Mouse (Mus musculus) hematopoietic multipotent progenitor cell, adult 10-12 weeks (in vitro differentiated cells): Measurements from ENCODE around the gene Usp30. TPM values are rescaled to one million over a fixed set of nuclear protein-coding genes. Genes with fewer than 3 reads are reported as not detected.

Source experiments
- polyA plus RNA-seq: library from polyadenylated mRNA; stranded (reverse); fragments of >175 nt; gene quantifications from 2 replicates; pipeline ENCODE4 v1.2.3, GENCODE M21; 2012; ENCODE audit warnings: low replicate concordance

Gene Usp30
- 10.3 and 11.3 TPM in 2 replicates for polyA plus RNA-seq

DNA sequence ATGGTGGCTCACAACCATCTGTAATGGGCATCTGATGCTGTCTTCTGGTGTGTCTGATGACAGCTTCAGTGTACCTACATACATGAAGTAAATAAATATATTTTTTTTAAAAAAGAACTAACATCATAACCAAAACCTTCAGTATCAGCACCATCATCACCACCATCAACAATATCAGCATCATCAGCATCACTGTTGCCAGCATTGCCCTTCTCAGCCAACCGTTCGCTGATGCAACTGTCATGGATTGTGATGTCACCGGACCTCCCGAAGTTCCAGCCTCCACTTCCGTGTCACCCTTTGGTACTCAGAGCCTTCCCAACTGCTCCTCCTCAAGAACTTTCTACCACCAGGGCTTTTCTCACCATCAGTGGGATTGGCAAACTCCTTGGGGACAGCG lies at the start of gene Usp30:
TSS of gene Usp30 (plus strand) at position 301 of the 400 bp plus-strand sequence.

DNA sequence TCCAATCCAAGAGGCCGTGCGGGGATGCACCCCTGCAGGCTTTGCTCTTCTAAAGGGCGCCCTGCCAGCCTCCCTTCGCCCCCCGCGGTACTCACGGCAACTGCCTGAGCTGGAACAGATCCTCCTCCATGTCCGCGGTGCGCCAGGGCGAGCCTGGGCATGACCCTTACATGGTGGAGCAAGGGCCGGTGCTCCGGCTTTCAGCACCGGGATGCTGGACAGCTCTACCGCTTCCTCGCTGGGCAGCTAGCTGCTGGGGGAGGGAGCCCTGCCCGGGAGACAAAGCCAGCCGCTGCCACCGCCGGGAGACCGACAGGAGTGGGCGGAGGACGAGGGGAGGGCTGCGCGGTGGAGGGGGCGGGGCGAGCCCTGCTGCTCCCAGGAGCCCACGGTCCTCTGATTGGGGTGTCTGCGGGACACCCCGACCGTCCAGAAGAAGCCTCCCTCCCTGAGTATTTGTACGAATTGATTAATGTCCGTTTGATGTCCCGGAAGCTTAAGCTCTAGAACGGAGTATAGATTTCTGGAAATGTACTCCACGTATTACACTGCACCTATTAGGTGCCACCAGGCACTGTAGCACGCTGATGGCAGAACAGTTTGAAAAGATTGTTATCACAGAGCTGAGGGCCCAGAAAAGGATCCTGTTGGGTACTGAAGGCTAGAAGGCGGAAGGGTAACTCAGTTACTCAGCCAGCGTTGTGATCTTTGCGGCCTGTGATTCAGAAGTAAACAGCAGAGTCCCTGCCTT lies 26.0 kb downstream of the Usp30 start, which contains the start of gene Svop:
TSS of gene Svop (minus strand) at position 514 of the 751 bp plus-strand sequence.

DNA sequence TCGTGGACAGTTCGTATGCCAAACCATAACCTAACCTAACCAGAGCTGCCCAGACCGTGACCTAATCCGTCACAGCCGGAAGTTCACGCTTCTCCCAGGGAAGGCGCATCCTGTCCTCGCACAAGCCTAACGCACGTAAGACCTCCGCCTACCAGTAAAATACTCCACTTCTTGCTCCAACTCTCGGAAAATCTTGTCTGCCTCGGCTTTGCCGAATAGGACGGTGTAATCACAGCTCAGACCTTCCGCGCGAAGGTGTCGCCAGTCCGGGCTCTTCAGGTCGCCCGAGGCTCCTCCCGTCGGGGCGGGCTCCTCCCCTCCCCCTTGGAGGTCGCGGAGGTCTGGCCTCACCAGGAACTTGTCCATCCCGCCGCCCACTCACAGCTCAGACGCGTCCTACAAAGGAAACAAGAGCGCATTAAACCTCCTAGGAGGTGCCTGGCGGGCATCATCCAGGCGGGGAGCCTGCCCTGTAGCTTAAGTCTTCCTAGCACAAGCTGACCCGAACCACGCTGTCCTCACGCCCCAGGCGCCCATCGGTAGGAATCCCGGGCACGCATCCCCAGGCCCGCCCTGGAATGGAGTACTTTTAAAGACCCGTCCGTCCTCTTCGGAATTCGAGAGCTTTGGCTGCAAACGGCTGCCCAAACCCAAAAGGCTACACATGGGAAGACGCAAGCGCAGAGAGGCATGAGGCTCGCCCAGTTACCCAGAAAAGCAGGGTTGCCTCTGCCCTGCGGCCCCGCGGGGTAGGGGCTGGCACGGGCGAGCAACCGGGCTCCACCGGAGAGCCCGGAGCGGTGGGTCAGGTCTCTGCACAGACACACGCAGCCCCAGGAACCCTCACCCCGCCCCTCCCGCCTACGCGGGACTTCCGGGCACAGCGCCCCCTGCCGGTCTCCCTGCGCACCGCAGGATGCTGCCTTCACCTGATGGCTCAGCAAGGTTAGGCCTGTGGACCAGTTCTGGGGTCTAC lies 62.4 kb downstream of the Usp30 start, which contains the start of gene Alkbh2:
TSS of gene Alkbh2 (minus strand) at position 845 of the 976 bp plus-strand sequence.

DNA sequence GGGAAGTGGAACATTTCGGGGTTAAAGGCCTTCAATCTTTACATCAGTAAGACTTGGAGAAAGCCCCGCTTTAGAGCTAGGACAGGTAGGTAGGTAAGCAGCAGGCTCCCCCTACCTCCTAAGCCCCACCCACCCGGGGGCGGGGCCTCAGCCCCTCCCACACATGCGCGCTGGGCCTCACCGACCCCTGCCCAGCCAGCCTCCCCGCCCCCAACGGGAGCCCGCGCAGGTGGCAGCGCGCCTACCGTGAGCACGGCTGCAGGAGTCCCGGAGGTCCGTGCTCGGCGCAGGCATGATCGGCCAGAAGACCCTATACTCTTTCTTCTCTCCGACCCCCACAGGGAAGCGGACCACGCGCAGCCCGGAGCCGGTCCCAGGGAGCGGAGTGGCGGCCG lies 64.9 kb downstream of the Usp30 start, which contains the start of gene Ung:
TSS of gene Ung (plus strand) at position 176 of the 395 bp plus-strand sequence.

DNA sequence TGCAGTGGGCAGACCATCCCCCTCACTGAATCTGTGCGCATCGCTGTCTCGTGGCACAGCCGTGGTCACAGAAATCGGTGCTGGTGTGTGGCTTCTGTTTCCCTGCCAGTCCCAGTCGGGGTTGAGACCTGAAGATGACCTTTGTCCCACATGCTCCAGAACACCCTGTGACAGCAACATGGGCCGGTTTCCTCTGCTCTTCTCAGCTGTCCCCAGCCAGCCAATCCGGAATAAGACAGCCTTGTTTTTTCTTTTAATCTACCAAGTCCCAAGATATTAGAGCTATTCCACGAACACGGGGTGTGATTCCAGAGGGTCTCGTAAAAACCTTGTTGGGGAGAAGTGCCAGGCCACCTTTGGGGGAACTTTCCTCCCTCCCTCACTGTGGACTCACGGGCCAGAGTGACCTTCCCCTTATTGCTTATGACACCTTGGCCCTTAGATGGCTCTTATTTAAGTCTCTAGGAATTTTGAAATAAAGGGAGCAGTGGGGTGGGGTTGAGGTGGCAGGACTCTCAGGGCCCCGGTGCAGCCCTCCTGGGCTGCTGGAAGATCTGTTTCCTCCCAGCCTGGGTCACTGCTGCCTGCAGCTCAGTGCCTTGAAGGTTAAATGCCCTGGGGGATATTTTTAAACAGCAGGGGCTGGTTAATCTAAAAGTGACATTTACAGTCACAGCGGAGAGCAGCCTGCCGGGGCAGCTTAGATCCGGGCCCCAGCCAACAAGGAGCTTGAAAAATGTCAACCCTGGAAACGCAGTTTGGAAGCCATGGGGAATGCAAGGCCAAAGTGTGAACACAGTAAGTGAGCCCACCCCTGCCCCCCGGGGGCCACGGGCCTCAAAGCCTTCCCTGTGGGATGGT lies 81.0 kb downstream of the Usp30 start, which contains the start of gene Acacb:
TSS of gene Acacb (plus strand) at position 508 of the 861 bp plus-strand sequence.

Other genes starting within 250 kb of the Usp30 start
- gene Selplg, start 232.8 kb upstream of the Usp30 start, polyA plus RNA-seq, result 595 and 1,736 TPM in 2 replicates
- 33.7 and 39.1 TPM in 2 replicates for gene Coro1c, start 156.7 kb upstream of the Usp30 start, polyA plus RNA-seq
- gene Ssh1, start 71.6 kb upstream of the Usp30 start, polyA plus RNA-seq, result 59.4 and 81.1 TPM in 2 replicates
- gene Dao, start 61.8 kb upstream of the Usp30 start, polyA plus RNA-seq, result 0.34 and 1.1 TPM in 2 replicates
- gene Svop, start 26.1 kb downstream of the Usp30 start, polyA plus RNA-seq, result not detected in 2 replicates
- gene Alkbh2, start 62.8 kb downstream of the Usp30 start, polyA plus RNA-seq, result 19.4 and 33.4 TPM in 2 replicates
- gene Ung, start 64.9 kb downstream of the Usp30 start, polyA plus RNA-seq, result 12.4 and 14.6 TPM in 2 replicates
- 3.2 and 3.8 TPM in 2 replicates for gene Acacb, start 81.1 kb downstream of the Usp30 start, polyA plus RNA-seq
- not detected in 2 replicates for gene Foxn4, start 208.3 kb downstream of the Usp30 start, polyA plus RNA-seq
- 0.89 and 1.0 TPM in 2 replicates for gene Myo1h, start 223.7 kb downstream of the Usp30 start, polyA plus RNA-seq